Mouse (Mus musculus): ENCODE measurements around the gene Tor1aip2. TPM values are rescaled to one million over a fixed set of nuclear protein-coding genes. Genes with fewer than 3 reads are reported as not detected.

The Tor1aip2 gene
- polyA plus RNA-seq, 1 experiment = 57.7 TPM

GRCm38 (mm10) chr1:156113884-156114499 lies 78.8 kb downstream of the Tor1aip2 start:
- WGBS = 81% methylated on average over 8 of the region's 8 CpGs
- DNase-seq = no peak
- Histone ChIP-seq H3K4me3 (replicated peaks; ENCODE audit: insufficient read depth, low read depth, low read length) (no peak overlapping the region), H3K27me3 (ENCODE audit: control insufficient read depth, insufficient read depth, low read length) (peaks cover 1% of the 10 kb centered on the region; the same call in 1 of the 2 replicates), H3K27ac (ENCODE audit: insufficient read depth, low read length) (no peak overlapping the region), H3K4me1 (ENCODE audit: control insufficient read depth, insufficient read depth, low read length) (no peaks in the 10 kb centered on the region)
- TF ChIP-seq CTCF (IDR thresholded peaks at IDR 0.05; ENCODE audit: borderline replicate concordance, insufficient read depth, low read depth, low read length) = no peak
- no peak for TF ChIP-seq POLR2A (IDR thresholded peaks at IDR 0.05; ENCODE audit: borderline replicate concordance, insufficient read depth, low read length)

- Histone ChIP-seq H3K4me1 (ENCODE audit: control insufficient read depth, insufficient read depth, low read length) (no peaks in the 10 kb centered on the region), H3K27me3 (ENCODE audit: control insufficient read depth, insufficient read depth, low read length) (peaks cover under 1% of the 10 kb centered on the region; the same call in 1 of the 2 replicates), H3K27ac (ENCODE audit: insufficient read depth, low read length) (no peak overlapping the region), H3K4me3 (replicated peaks; ENCODE audit: insufficient read depth, low read depth, low read length) (no peak overlapping the region)
- DNase-seq = no peak
- TF ChIP-seq POLR2A (IDR thresholded peaks at IDR 0.05; ENCODE audit: borderline replicate concordance, insufficient read depth, low read length) (no peak), CTCF (IDR thresholded peaks at IDR 0.05; ENCODE audit: borderline replicate concordance, insufficient read depth, low read depth, low read length) (no peak)
- 75% methylated on average over 3 of the region's 3 CpGs for whole genome bisulfite sequencing
Measured at GRCm38 (mm10) chr1:156116770-156117169, 81.6 kb downstream of the Tor1aip2 start.

Other genes with a start within 250 kb of the Tor1aip2 start
- gene Qsox1, start 222.5 kb upstream of the Tor1aip2 start, polyA plus RNA-seq (2012; rRNA removed) = 28.4 and 29.0 TPM in 2 replicates
- 16.4 and 17.4 TPM in 2 replicates for gene Cep350, start 62.1 kb upstream of the Tor1aip2 start, polyA plus RNA-seq (2012; rRNA removed)
- gene Tor1aip1, start 1.1 kb downstream of the Tor1aip2 start, polyA plus RNA-seq (2012; rRNA removed) = 25.5 and 26.9 TPM in 2 replicates
- 2.4 and 3.4 TPM in 2 replicates for gene Fam163a, start 169.6 kb downstream of the Tor1aip2 start, polyA plus RNA-seq (2012; rRNA removed)

Measured in cerebellum, adult 2 months (tissue).